Mouse (Mus musculus): Measurements from ENCODE around the gene AC109138.7. TPM values are rescaled to one million over a fixed set of nuclear protein-coding genes. Genes with fewer than 3 reads are reported as not detected.

Gene AC109138.7
- polyA plus RNA-seq, 1 experiment from 2014 or later: not detected

DNA sequence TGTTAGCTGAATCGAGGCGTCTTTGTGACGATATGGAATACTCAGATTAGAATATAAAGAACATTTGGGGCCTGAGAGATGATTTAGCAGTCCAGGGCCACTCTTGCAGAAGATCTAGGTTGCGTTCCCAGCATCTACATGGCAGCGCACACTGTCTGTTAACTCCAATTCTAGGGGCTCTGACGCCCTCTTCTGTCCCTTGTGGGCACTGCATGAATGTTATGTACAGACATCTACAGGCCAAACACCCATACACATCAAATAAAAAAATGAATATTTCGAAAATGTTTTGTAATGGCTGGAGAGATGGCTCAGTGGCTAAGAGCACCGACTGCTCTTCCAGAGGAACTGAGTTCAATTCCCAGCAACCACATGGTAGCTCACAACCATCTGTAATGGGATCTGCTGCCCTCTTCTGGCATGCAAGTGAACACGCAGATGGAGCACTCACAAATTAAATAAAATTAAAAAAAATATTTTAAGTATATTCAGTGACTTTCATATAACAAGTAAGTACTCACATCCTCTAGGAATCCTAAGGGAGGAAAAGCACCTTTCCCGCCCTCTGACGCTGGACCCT, 41.5 kb downstream of the AC109138.7 start:
- Histone ChIP-seq H3K4me1 (replicated peaks) (peaks cover 9% of the 10 kb centered on the region), H3K27me3 (ENCODE audit: insufficient read depth, poor library complexity, severe bottlenecking) (peaks cover 12% of the 10 kb centered on the region), H3K4me3 (no peak overlapping the region), H3K27ac (no peak overlapping the region), H3K9me3 (no peaks in the 10 kb centered on the region), H3K36me3 (no peaks in the 10 kb centered on the region)
- WGBS: 74% methylated on average over 11 of the region's 11 CpGs
- DNase-seq (ENCODE audit: low spot score): no peak

DNA sequence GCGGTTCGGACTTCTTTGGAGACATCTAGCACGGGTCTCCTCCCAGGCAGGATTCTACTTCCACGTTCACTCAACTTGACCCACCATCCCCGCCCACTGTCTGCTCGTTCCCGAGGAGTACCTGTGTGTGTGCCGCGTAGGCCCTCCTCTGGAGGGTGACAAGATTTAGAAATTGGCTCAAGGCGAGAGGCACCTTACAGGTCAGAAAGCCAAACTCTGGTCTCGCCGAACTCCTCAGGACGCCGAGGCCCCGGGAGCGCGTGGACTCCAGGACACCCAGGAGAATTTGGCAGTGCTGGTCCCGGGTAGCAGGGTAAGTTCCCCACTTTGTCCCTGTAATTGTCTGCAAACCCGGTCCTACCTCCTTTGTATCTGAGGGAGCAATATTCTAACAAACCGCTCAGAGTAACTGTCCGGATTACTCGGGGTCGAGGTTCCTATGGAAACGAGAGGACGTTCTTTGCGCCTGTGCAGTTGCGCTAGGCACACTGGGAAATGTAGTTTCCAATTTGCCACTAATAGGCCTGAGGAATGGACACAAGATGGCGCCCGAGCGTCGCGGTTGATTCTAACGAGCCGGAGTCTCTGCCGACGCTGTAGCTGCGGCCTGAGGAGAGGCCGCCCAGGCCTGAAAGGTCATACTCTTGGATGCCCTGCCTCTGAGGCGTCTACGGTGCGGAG, 43.2 kb downstream of the AC109138.7 start:
- peak overlapping the region; percentile 85 for H3K27ac ChIP-seq
- peaks cover 12% of the 10 kb centered on the region for H3K27me3 ChIP-seq (ENCODE audit: insufficient read depth, poor library complexity, severe bottlenecking)
- H3K9me3 ChIP-seq: no peaks in the 10 kb centered on the region
- DNase-seq (ENCODE audit: low spot score): peak; percentile 92
- H3K4me1 ChIP-seq (replicated peaks): peaks cover 13% of the 10 kb centered on the region
- peak overlapping the region; percentile 75 for H3K4me3 ChIP-seq
- WGBS: 1% methylated on average over 41 of the region's 41 CpGs
- no peaks in the 10 kb centered on the region for H3K36me3 ChIP-seq

DNA sequence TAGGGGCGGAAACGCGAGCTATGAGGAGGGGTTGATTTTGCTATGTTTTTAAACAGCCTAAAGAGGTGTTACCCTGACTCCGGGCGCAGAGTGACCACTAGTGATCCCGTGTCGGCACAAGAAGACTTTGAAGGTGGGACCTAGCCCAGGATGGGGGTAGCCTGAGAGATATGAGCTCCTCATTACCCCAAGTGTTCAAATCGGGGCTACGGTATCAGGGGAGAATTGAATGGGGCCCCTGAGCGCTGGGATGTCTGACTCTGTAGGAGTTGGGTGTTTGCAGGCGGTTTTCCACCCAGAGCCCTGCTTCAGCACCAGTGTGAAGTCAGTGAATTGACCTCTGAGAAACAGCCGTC, 43.7 kb downstream of the AC109138.7 start:
- Histone ChIP-seq H3K27me3 (ENCODE audit: insufficient read depth, poor library complexity, severe bottlenecking) (peaks cover 12% of the 10 kb centered on the region), H3K4me3 (peak overlapping the region; percentile 75), H3K4me1 (replicated peaks) (peaks cover 13% of the 10 kb centered on the region), H3K9me3 (no peaks in the 10 kb centered on the region), H3K27ac (peak overlapping the region; percentile 85), H3K36me3 (no peaks in the 10 kb centered on the region)
- WGBS: 20% methylated on average over 12 of the region's 12 CpGs
- no peak for DNase-seq (ENCODE audit: low spot score)

DNA sequence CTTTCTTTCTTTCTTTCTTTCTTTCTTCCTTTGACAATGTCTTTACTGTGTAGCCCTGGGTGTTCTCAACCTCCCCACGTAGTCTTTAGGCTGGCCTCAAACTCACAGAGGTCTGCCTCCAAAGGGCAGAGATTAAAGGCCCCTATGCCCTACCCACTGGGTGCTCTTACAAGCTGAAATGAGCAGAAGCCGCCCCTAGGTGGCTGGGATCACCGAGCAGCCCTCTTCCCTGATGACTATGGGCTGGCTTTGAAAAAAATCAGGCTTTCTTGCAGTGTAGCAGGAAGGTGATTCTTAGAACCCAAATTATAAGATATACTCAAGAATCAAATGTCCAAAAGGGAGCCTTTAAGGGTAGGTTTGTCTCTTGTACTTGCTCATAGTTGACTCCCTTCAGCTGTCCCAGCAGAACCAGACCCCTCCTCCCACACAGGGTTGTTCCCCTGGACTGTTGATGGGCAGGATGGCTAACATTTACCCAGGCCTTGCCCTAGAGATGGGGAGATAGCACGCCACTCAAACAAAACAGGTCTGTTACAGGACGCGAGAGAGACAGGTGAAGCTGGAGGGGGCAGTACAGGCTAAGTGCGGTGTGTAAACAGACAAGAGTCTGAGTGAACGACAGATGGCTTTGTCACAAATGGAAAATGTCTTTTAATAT, 47.0 kb downstream of the AC109138.7 start:
- Histone ChIP-seq H3K4me1 (replicated peaks) (peaks cover 13% of the 10 kb centered on the region), H3K36me3 (no peaks in the 10 kb centered on the region), H3K27ac (no peak overlapping the region), H3K4me3 (no peak overlapping the region), H3K9me3 (no peaks in the 10 kb centered on the region), H3K27me3 (ENCODE audit: insufficient read depth, poor library complexity, severe bottlenecking) (peaks cover 13% of the 10 kb centered on the region)
- WGBS: 59% methylated on average over 8 of the region's 8 CpGs
- no peak for DNase-seq (ENCODE audit: low spot score)

GRCm38 (mm10) chr19:4262756-4263155, 48.6 kb downstream of the AC109138.7 start:
- H3K36me3 ChIP-seq: no peaks in the 10 kb centered on the region

DNA sequence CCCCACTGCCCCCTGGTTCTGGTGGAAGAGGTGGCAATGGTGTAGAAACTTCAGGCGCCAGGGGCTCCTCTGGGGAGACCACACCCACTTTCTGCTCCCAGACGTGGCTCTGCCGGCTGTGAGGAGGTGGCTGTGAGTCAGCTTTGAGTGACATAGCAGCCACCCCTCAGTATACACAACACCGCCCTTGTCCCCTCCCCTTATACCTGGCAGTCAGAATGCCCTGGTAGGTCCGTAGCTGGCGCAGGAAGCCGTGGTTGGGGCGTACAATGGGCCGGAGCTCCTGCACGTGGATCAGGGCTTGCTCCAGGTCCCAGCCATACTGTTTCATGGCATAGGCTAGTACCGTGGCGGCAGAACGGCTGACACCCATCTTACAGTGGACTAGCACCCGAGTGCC, 49.5 kb downstream of the AC109138.7 start:
- 67% methylated on average over 14 of the region's 14 CpGs for WGBS
- no peaks in the 10 kb centered on the region for H3K9me3 ChIP-seq
- H3K4me3 ChIP-seq: no peak overlapping the region
- H3K4me1 ChIP-seq (replicated peaks): peaks cover 5% of the 10 kb centered on the region
- no peaks in the 10 kb centered on the region for H3K36me3 ChIP-seq
- no peak for DNase-seq (ENCODE audit: low spot score)
- H3K27ac ChIP-seq: no peak overlapping the region
- H3K27me3 ChIP-seq (ENCODE audit: insufficient read depth, poor library complexity, severe bottlenecking): peaks cover 25% of the 10 kb centered on the region

More at GRCm38 (mm10) chr19:4262756-4263155, 48.6 kb downstream of the AC109138.7 start:
- 75% methylated on average over 6 of the region's 6 CpGs for WGBS
- Histone ChIP-seq H3K4me3 (no peak overlapping the region), H3K27ac (no peak overlapping the region), H3K27me3 (ENCODE audit: insufficient read depth, poor library complexity, severe bottlenecking) (peaks cover 16% of the 10 kb centered on the region), H3K9me3 (no peaks in the 10 kb centered on the region), H3K4me1 (replicated peaks) (peaks cover 7% of the 10 kb centered on the region)
- no peak for DNase-seq (ENCODE audit: low spot score)

- WGBS: 90% methylated on average over 6 of the region's 6 CpGs
- Histone ChIP-seq H3K4me3 (no peak overlapping the region), H3K4me1 (replicated peaks) (peaks cover 11% of the 10 kb centered on the region), H3K36me3 (no peaks in the 10 kb centered on the region), H3K27me3 (ENCODE audit: insufficient read depth, poor library complexity, severe bottlenecking) (peaks cover 31% of the 10 kb centered on the region), H3K9me3 (no peaks in the 10 kb centered on the region), H3K27ac (no peak overlapping the region)
- DNase-seq (ENCODE audit: low spot score): no peak
Observed at GRCm38 (mm10) chr19:4264171-4264780, 50.1 kb downstream of the AC109138.7 start.

DNA sequence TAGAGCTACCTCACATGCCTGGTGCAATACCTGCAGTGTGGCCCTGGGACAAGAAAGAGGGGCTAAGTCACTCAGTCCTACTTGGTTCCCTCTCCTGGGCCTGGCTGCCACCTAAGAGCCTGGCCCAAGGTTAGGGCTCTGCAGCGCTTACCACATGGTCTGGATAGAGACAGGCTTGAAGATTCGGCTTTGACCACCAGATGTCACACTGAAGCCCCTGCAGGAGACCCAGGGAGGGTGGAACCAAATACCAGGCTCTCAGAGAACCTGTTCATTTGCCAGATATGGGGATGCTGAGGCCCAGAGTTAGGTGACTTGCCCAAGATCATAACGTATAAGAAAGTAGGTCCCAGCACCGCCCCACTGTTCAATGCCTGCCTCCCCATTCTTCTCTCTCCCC, 51.8 kb downstream of the AC109138.7 start:
- H3K9me3 ChIP-seq: no peaks in the 10 kb centered on the region
- H3K27ac ChIP-seq: no peak overlapping the region
- H3K4me1 ChIP-seq (replicated peaks): peaks cover 13% of the 10 kb centered on the region
- 65% methylated on average over 4 of the region's 4 CpGs for WGBS
- no peak for DNase-seq (ENCODE audit: low spot score)
- H3K27me3 ChIP-seq (ENCODE audit: insufficient read depth, poor library complexity, severe bottlenecking): peaks cover 48% of the 10 kb centered on the region
- no peak overlapping the region for H3K4me3 ChIP-seq
- H3K36me3 ChIP-seq: peaks cover 7% of the 10 kb centered on the region

DNA sequence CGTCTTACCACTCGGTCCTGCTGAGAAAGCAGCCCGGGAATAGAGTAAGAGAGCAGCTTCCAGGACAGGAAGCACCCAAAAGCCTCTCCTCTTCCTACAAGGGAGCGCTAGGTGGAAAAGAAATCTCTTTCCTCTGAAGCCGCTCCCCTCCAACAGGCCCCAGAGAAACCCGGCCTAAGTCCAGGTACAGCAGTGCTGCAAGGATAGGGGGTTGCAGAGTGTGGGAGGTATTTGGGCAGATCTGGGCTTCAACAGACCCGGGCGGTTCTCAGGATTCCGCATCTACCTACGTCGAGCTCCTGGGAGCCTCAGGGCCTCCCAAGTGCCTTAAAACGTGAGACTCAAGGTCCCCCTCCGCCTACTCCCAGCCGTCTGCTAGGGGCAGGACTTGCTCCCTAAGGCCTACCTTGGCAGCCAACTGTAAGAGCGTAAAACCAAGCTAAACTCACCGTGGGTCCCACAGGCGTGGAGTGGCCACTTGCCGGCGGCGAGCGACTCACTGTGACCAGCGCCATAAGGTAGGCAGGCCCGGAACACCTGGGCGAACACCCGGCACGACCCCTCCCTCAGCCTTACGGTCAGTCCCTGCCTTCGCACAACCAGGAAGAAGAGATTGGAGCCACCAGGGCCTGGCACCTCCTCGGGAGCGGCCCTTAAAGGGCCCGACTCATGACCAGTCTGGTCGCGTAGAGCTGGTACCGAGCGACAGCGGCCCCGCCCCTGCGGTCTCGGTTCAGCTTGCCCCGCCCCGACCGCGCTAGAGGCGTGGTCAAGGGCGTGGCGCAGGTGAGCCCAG, 54.6 kb downstream of the AC109138.7 start, which contains the start of gene Ssh3:
Gene Ssh3, minus strand, starts transcription at position 615 of the 796 bp plus-strand sequence.
- peak; percentile 18 for DNase-seq (ENCODE audit: low spot score)
- Histone ChIP-seq H3K9me3 (no peaks in the 10 kb centered on the region), H3K27ac (0 out of 2 replicates have a peak within 1 kb of the TSS, but pooled peaks have one; percentile 6), H3K4me3 (peak within 1 kb of the TSS; percentile 48), H3K27me3 (ENCODE audit: insufficient read depth, poor library complexity, severe bottlenecking) (peaks cover 49% of the 10 kb centered on the region), H3K4me1 (replicated peaks) (peaks cover 10% of the 10 kb centered on the region), H3K36me3 (peaks cover 26% of the 10 kb centered on the region)
- 6% methylated on average over 46 of the region's 46 CpGs for WGBS

DNA sequence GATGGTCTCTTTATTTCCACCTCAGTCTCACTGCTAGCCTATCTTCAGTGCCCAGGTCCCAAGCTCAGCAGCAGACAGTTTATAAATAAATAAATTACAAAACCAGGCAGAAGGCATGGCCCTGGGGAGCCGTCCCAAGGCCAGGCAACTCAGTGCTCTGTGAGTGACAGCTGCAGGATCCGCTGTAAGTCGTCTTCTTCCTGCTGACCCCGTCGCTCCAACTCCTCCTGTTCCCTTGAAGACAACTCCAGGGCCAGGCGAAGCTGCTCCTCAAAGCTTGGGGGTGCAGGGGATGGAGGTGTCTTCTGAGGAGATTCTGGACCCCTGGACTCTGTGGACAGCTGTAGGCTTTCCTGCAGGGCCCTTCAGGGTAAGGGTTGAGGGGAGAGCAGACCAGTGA, 56.0 kb downstream of the AC109138.7 start:
- WGBS: 63% methylated on average over 6 of the region's 6 CpGs
- peaks cover 45% of the 10 kb centered on the region for H3K27me3 ChIP-seq (ENCODE audit: insufficient read depth, poor library complexity, severe bottlenecking)
- peaks cover 26% of the 10 kb centered on the region for H3K36me3 ChIP-seq
- no peaks in the 10 kb centered on the region for H3K9me3 ChIP-seq
- H3K4me3 ChIP-seq: no peak overlapping the region
- DNase-seq (ENCODE audit: low spot score): no peak
- no peak overlapping the region for H3K27ac ChIP-seq
- peaks cover 10% of the 10 kb centered on the region for H3K4me1 ChIP-seq (replicated peaks)

- H3K9me3 ChIP-seq: peaks cover 3% of the 10 kb centered on the region; the same call in 1 of the 2 replicates
- H3K4me1 ChIP-seq (replicated peaks): peaks cover 10% of the 10 kb centered on the region
- peaks cover 45% of the 10 kb centered on the region for H3K27me3 ChIP-seq (ENCODE audit: insufficient read depth, poor library complexity, severe bottlenecking)
- no peak for DNase-seq (ENCODE audit: low spot score)
- 93% methylated on average over 11 of the region's 11 CpGs for WGBS
- H3K4me3 ChIP-seq: no peak overlapping the region
- H3K27ac ChIP-seq: no peak overlapping the region
- H3K36me3 ChIP-seq: peaks cover 26% of the 10 kb centered on the region
Observed at GRCm38 (mm10) chr19:4270972-4271371, 56.8 kb downstream of the AC109138.7 start.

- no peak overlapping the region for H3K4me3 ChIP-seq
- peaks cover 14% of the 10 kb centered on the region for H3K27me3 ChIP-seq (ENCODE audit: insufficient read depth, poor library complexity, severe bottlenecking)
- WGBS: 95% methylated on average over 1 of the region's 1 CpGs
- H3K4me1 ChIP-seq (replicated peaks): peaks cover 22% of the 10 kb centered on the region
- no peak overlapping the region for H3K27ac ChIP-seq
- peaks cover 21% of the 10 kb centered on the region for H3K36me3 ChIP-seq
- peaks cover 11% of the 10 kb centered on the region; the same call in 1 of the 2 replicates for H3K9me3 ChIP-seq
- DNase-seq (ENCODE audit: low spot score): no peak
Observed at GRCm38 (mm10) chr19:4279487-4279886, 65.3 kb downstream of the AC109138.7 start.
